Mouse (Mus musculus) kidney, embryonic 15.5 days (tissue): ENCODE data around the gene Upk3b. TPM values are rescaled to one million over a fixed set of nuclear protein-coding genes. Genes with fewer than 3 reads are reported as not detected.
"Not testable (repeated sequence)": the region's sequence is repeated elsewhere in the genome, so short reads cannot be mapped to it uniquely, and the experiment has no call there.

Source experiments
- ATAC-seq: fragments of 200-750 bp; cut with Nextera tagmentation; replicated peaks from 2 replicates; pipeline ENCODE4 v1.8.0; 2017; ENCODE audit warnings: moderate TSS enrichment; ENCODE audit not compliant: low FRiP score
- H3K27ac ChIP-seq: fragments of 300-500 bp; sonication (generic); 2 replicates; pipeline ENCODE4 v1.5.1; 2015; ENCODE audit warnings: mild to moderate bottlenecking, inconsistent platforms
- H3K27me3 ChIP-seq: fragments of 300-500 bp; sonication (generic); 2 replicates; pipeline ENCODE4 v1.6.1; 2015; ENCODE audit warnings: inconsistent platforms
- H3K36me3 ChIP-seq: fragments of 300-500 bp; sonication (generic); 2 replicates; pipeline ENCODE4 v1.6.1; 2015; ENCODE audit warnings: inconsistent platforms
- H3K4me1 ChIP-seq: fragments of 300-500 bp; sonication (generic); 2 replicates; pipeline ENCODE4 v1.6.1; 2015; ENCODE audit warnings: inconsistent platforms
- H3K4me2 ChIP-seq: fragments of 300-500 bp; sonication (generic); 2 replicates; pipeline ENCODE4 v1.6.1; 2015; ENCODE audit warnings: moderate library complexity, mild to moderate bottlenecking, inconsistent platforms
- H3K4me3 ChIP-seq: fragments of 300-500 bp; sonication (generic); replicated peaks from 2 replicates; pipeline ENCODE4 v1.5.1; 2015; ENCODE audit warnings: mild to moderate bottlenecking, inconsistent platforms
- H3K9ac ChIP-seq: fragments of 300-500 bp; sonication (generic); 2 replicates; pipeline ENCODE4 v1.6.1; 2015; ENCODE audit warnings: mild to moderate bottlenecking, inconsistent platforms
- H3K9me3 ChIP-seq: fragments of 300-500 bp; sonication (generic); replicated peaks from 2 replicates; pipeline ENCODE4 v1.6.1; 2016; ENCODE audit warnings: inconsistent platforms
- WGBS: fragments of 180-500 bp; shearing (Covaris S2); methylation state at CpG from one replicate; pipeline ENCODE4 v1.1.7; 2015; ENCODE audit warnings: mixed read lengths; 5-methylcytosine and 5-hydroxymethylcytosine counted together
- polyA plus RNA-seq: library from polyadenylated mRNA; unstranded; fragments of >200 nt; fragmentation: Nextera tagmentation; extraction: Ambion mirVana; gene quantifications from 2 replicates; pipeline ENCODE4 v1.2.1, GENCODE M21; 2015

Gene Upk3b
- polyA plus RNA-seq, 1 experiment from 2014 or later = 5.9 TPM

DNA sequence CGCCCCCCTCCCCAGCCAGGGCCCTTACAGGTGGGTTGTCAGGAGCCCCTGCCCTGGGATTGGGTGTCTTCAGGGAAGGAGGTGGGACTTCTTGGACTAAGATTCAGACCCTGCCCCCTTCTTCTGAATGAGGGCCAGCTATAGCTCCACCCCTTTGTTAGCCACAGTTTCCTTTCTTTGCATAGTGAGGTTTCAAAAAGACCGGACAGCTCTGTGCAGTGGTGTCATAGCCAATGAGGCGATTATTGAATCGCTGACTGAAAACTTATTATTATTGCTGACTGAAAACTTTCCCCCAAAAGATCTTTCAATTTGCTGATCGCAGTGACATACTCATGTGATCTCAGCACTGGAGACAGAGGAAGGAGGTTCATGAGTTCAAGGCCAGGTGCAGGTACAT lies 1.9 kb downstream of the Upk3b start:
- peak overlapping the region; percentile 41 for H3K4me2 ChIP-seq
- peak; percentile 42; the same call in 1 of the 2 replicates for ATAC-seq

DNA sequence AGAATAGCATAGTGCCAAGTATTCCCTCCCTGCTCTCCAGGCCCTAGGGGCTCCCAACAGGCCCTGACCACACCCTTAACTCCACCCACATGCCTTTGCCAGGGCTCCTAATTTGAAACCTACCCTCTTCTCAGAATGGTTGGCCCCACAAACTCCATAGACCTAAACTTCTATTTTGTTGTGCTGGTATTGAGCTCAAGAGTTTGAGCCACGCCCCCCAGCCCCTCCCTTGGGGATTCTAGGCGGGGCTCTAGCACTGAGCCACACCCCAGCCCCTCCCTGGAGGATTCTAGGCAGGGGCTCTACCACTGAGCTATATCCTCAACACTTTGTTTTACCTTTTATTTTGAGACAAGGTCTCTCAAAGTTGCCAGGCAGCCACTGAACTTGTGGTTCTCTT lies 3.0 kb downstream of the Upk3b start:
- Histone ChIP-seq H3K27me3 (no peaks in the 10 kb centered on the region), H3K4me2 (no peak overlapping the region), H3K9ac (no peak overlapping the region), H3K4me1 (peaks cover 24% of the 10 kb centered on the region), H3K4me3 (no peak overlapping the region), H3K9me3 (no peaks in the 10 kb centered on the region), H3K36me3 (no peaks in the 10 kb centered on the region), H3K27ac (no peak overlapping the region)
- ATAC-seq = no peak
- 33% methylated on average over 2 of the region's 2 CpGs for WGBS

More for the DNA sequence above, 1.9 kb downstream of the Upk3b start:
- no peak overlapping the region for H3K9ac ChIP-seq
- H3K27me3 ChIP-seq = no peaks in the 10 kb centered on the region
- no peaks in the 10 kb centered on the region for H3K36me3 ChIP-seq
- no peak overlapping the region for H3K27ac ChIP-seq
- peaks cover 15% of the 10 kb centered on the region for H3K4me1 ChIP-seq
- no peaks in the 10 kb centered on the region for H3K9me3 ChIP-seq
- peak overlapping the region; percentile 10; the same call in 1 of the 2 replicates for H3K4me3 ChIP-seq
- 46% methylated on average over 5 of the region's 5 CpGs for WGBS

GRCm38 (mm10) chr5:136041666-136042065 lies 3.4 kb downstream of the Upk3b start:
- H3K4me3 ChIP-seq = no peak overlapping the region
- 92% methylated on average over 8 of the region's 8 CpGs for WGBS
- H3K27me3 ChIP-seq = no peaks in the 10 kb centered on the region
- ATAC-seq = no peak
- H3K27ac ChIP-seq = no peak overlapping the region
- H3K4me2 ChIP-seq = no peak overlapping the region
- H3K9me3 ChIP-seq = no peaks in the 10 kb centered on the region
- H3K36me3 ChIP-seq = no peaks in the 10 kb centered on the region
- H3K9ac ChIP-seq = no peak overlapping the region
- peaks cover 28% of the 10 kb centered on the region for H3K4me1 ChIP-seq

GRCm38 (mm10) chr5:136044865-136045264 lies 6.6 kb downstream of the Upk3b start:
- no peaks in the 10 kb centered on the region for H3K9me3 ChIP-seq
- H3K27ac ChIP-seq = no peak overlapping the region
- 73% methylated on average over 13 of the region's 13 CpGs for WGBS
- no peaks in the 10 kb centered on the region for H3K36me3 ChIP-seq
- peaks cover 41% of the 10 kb centered on the region for H3K4me1 ChIP-seq
- H3K4me3 ChIP-seq = no peak overlapping the region
- H3K9ac ChIP-seq = no peak overlapping the region
- ATAC-seq = no peak
- no peak overlapping the region for H3K4me2 ChIP-seq
- no peaks in the 10 kb centered on the region for H3K27me3 ChIP-seq

DNA sequence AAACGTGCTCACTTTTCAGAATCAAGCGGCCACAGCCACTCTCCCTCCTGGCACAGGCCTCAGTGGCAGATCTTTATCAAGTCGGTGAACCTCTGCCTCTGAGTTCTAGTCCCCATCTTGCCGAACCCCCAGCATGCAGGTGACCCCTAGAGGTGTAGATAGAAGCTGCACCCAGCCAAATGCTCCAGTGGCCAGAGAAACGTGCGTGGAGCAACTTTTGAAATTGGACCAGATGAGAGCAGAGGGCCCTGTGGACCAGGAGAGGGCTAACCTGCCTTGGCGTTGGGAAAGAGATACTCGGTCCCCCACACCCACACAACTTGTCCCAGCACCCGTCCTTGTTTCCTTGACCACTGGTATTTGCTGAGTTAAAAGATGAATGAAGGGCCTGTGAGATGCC lies 7.1 kb downstream of the Upk3b start:
- ATAC-seq = no peak
- no peaks in the 10 kb centered on the region for H3K36me3 ChIP-seq
- no peak overlapping the region for H3K9ac ChIP-seq
- no peaks in the 10 kb centered on the region for H3K27me3 ChIP-seq
- H3K4me3 ChIP-seq = no peak overlapping the region
- WGBS = 37% methylated on average over 9 of the region's 9 CpGs
- peaks cover 41% of the 10 kb centered on the region for H3K4me1 ChIP-seq
- H3K4me2 ChIP-seq = no peak overlapping the region
- H3K27ac ChIP-seq = no peak overlapping the region
- H3K9me3 ChIP-seq = no peaks in the 10 kb centered on the region

- H3K4me2 ChIP-seq = 0 out of 2 replicates have a peak overlapping the region, but pooled peaks have one; percentile 8
- H3K27me3 ChIP-seq = no peaks in the 10 kb centered on the region
- ATAC-seq = no peak
- peaks cover 39% of the 10 kb centered on the region for H3K4me1 ChIP-seq
- H3K9me3 ChIP-seq = no peaks in the 10 kb centered on the region
- no peaks in the 10 kb centered on the region for H3K36me3 ChIP-seq
- WGBS = 2% methylated on average over 10 of the region's 10 CpGs
- no peak overlapping the region for H3K4me3 ChIP-seq
- peak overlapping the region; percentile 57 for H3K27ac ChIP-seq
- H3K9ac ChIP-seq = no peak overlapping the region
Observed at GRCm38 (mm10) chr5:136045987-136046386, 7.7 kb downstream of the Upk3b start.

- H3K9ac ChIP-seq, ATAC-seq, H3K4me2 ChIP-seq, H3K27me3 ChIP-seq, H3K27ac ChIP-seq, H3K36me3 ChIP-seq, H3K4me3 ChIP-seq, H3K9me3 ChIP-seq: not testable (repeated sequence)
- peaks cover 60% of the 10 kb centered on the region for H3K4me1 ChIP-seq
Observed at GRCm38 (mm10) chr5:136048541-136048940, 10.2 kb downstream of the Upk3b start.

- no peaks in the 10 kb centered on the region for H3K9me3 ChIP-seq
- H3K4me3 ChIP-seq = no peak overlapping the region
- peaks cover 60% of the 10 kb centered on the region for H3K4me1 ChIP-seq
- no peak overlapping the region for H3K9ac ChIP-seq
- no peaks in the 10 kb centered on the region for H3K36me3 ChIP-seq
- no peaks in the 10 kb centered on the region for H3K27me3 ChIP-seq
- H3K4me2 ChIP-seq = no peak overlapping the region
- no peak for ATAC-seq
- WGBS = 13% methylated on average over 6 of the region's 6 CpGs
- peak overlapping the region; percentile 97 for H3K27ac ChIP-seq
Observed at GRCm38 (mm10) chr5:136049926-136050325, 11.6 kb downstream of the Upk3b start.

DNA sequence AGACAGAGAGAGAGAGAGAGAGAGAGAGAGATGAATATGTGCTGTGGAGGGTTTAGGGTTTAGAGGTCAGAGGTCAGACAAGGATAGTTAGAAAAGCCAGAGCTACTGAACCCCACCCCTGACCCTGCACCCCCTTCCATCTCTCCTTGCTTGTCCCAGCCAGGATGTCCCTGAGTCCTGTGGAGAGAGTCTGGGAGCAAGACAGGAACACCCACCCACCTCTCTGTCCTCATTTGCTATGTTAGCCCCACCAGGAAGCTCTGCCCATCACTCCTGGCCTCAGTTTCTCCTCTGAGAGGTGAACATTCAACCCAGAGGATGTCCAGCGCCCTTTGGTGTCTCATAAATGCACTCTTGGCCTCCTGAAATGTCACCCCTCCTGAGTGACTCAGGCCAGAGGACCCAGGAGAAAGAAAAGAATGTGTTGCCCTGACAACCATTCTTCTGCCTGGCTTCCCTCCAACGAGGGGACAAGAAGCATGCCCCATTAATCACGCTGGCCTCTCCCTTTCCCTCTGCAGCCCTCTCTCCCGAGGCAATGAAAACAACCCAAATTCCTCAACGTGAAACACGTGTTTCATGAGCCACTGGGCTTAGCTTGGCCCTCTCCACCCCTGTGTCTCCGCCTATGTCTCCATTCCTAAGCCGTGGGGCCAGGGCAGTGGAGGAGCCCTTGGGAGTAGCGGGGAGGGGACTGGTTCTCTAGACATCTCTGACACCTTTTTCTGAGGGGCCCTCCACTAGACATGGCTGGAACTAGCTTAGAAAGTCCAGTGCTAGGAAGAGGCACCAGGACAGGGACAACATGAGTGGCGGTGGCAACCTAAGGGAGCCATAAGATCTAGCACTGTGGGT lies 13.2 kb downstream of the Upk3b start:
- Histone ChIP-seq H3K4me2 (peak overlapping the region; percentile 41), H3K4me1 (peaks cover 47% of the 10 kb centered on the region), H3K27me3 (no peaks in the 10 kb centered on the region), H3K9ac (no peak overlapping the region), H3K27ac (peak overlapping the region; percentile 97), H3K9me3 (no peaks in the 10 kb centered on the region), H3K36me3 (no peaks in the 10 kb centered on the region), H3K4me3 (no peak overlapping the region)
- peak; percentile 95 for ATAC-seq
- WGBS = 3% methylated on average over 10 of the region's 10 CpGs

GRCm38 (mm10) chr5:136052861-136053655 lies 14.8 kb downstream of the Upk3b start:
- no peaks in the 10 kb centered on the region for H3K9me3 ChIP-seq
- H3K27ac ChIP-seq = peak overlapping the region; percentile 97
- no peak for ATAC-seq
- H3K4me2 ChIP-seq = no peak overlapping the region
- no peak overlapping the region for H3K4me3 ChIP-seq
- no peaks in the 10 kb centered on the region for H3K36me3 ChIP-seq
- H3K9ac ChIP-seq = no peak overlapping the region
- H3K27me3 ChIP-seq = no peaks in the 10 kb centered on the region
- H3K4me1 ChIP-seq = peaks cover 50% of the 10 kb centered on the region
- 83% methylated on average over 8 of the region's 8 CpGs for WGBS

DNA sequence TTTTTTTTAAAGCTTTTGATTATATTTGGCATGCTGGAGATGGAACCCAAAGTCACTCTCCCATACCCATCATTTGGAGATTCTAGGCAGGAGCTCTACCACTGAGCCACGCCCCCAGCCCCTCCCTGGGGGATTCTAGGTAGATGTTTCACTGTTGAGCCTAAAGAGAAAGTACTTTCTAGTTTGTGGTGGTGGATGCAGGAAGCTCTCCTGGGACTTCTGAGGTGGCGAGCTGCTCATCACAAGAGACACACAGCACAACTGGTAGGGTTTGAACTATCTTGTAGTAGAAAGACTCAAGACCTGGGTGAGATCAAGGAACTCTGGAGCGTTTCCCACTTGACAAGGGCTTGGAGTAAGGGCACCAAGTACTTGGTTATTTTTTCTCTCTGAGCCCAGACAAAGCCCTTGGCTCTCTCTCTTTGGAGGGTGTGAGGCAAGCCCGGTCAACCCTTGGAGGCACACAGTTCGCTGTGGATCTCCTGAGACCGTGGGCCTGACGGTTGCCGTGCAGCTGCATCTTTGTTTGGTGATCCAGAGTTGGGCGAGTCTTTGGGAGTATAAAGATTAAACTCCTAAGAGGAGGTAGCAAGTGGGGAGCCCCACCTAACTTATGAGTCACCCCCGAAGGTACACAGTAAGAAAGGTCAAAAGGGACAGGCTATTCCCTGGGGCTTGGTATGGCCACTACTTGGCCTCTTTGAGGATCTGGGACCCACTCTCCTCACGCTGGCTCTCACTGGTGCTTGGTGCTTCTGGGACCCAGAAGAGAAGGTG lies 16.2 kb downstream of the Upk3b start, which contains the start of gene Upk3bl:
TSS of gene Upk3bl (plus strand) at position 192 of the 777 bp plus-strand sequence.
- no peaks in the 10 kb centered on the region for H3K36me3 ChIP-seq
- WGBS = 94% methylated on average over 11 of the region's 11 CpGs
- H3K4me1 ChIP-seq = peaks cover 43% of the 10 kb centered on the region
- no peaks in the 10 kb centered on the region for H3K9me3 ChIP-seq
- H3K27me3 ChIP-seq = no peaks in the 10 kb centered on the region
- H3K4me2 ChIP-seq = no peak within 1 kb of the TSS
- ATAC-seq = no peak
- peak within 1 kb of the TSS; percentile 97 for H3K27ac ChIP-seq
- no peak within 1 kb of the TSS for H3K9ac ChIP-seq
- H3K4me3 ChIP-seq = no peak within 1 kb of the TSS
